Mouse (Mus musculus) olfactory bulb, adult 2 months (tissue): ENCODE measurements at regions not wholly inside any gene's neighbourhood (a gene's known extent, or its start where the extent isn't known, plus 50 kb on each side); places are given as distances from the start of the nearest gene placed in this dataset.

Experiments used
- CTCF ChIP-seq: fragments of 200-500 bp; IDR thresholded peaks from 2 replicates; pipeline ENCODE4 v1.5.1; 2012; ENCODE audit warnings: low read depth, mild to moderate bottlenecking, low read length, moderate library complexity; ENCODE audit not compliant: insufficient read depth
- POLR2A ChIP-seq: fragments of 200-500 bp; IDR thresholded peaks from 2 replicates; pipeline ENCODE4 v1.6.1; 2012; ENCODE audit warnings: mild to moderate bottlenecking, low read depth, low read length, moderate library complexity; ENCODE audit not compliant: insufficient read depth

- TF ChIP-seq CTCF (no peak), POLR2A (no peak)
Measured at GRCm38 (mm10) chr7:39942262-39942900, 424.8 kb downstream of the Zfp619 start.
